Mouse (Mus musculus): ENCODE data around the gene Cnrip1. TPM values are rescaled to one million over a fixed set of nuclear protein-coding genes. Genes with fewer than 3 reads are reported as not detected.

Gene Cnrip1
- polyA plus RNA-seq, 1 experiment from 2014 or later: 16.2 TPM

Other genes starting within 250 kb of the Cnrip1 start
- gene Fbxo48, start 100.2 kb upstream of the Cnrip1 start, polyA plus RNA-seq (2016; fragmentation: Nextera tagmentation; extraction: Ambion mirVana): 1.5 and 1.6 TPM in 2 replicates
- 3.2 and 5.1 TPM in 2 replicates for gene Plek, start 795 bp downstream of the Cnrip1 start, polyA plus RNA-seq (2016; fragmentation: Nextera tagmentation; extraction: Ambion mirVana)
- 75.6 and 77.3 TPM in 2 replicates for gene Ppp3r1, start 107.7 kb downstream of the Cnrip1 start, polyA plus RNA-seq (2016; fragmentation: Nextera tagmentation; extraction: Ambion mirVana)
- gene Wdr92, start 130.5 kb downstream of the Cnrip1 start, polyA plus RNA-seq (2016; fragmentation: Nextera tagmentation; extraction: Ambion mirVana): 29.5 and 30.1 TPM in 2 replicates
- 118 and 128 TPM in 2 replicates for gene Pno1, start 160.0 kb downstream of the Cnrip1 start, polyA plus RNA-seq (2016; fragmentation: Nextera tagmentation; extraction: Ambion mirVana)
- gene C1d, start 206.0 kb downstream of the Cnrip1 start, polyA plus RNA-seq (2016; fragmentation: Nextera tagmentation; extraction: Ambion mirVana): 110 and 113 TPM in 2 replicates

Measured in embryonic facial prominence, embryonic 10.5 days (tissue).